Mouse (Mus musculus) left cerebral cortex, postnatal 25 days (tissue): ENCODE measurements around the gene Gm45234. TPM values are rescaled to one million over a fixed set of nuclear protein-coding genes. Genes with fewer than 3 reads are reported as not detected.
"Not testable (repeated sequence)": the region's sequence is repeated elsewhere in the genome, so short reads cannot be mapped to it uniquely, and the experiment has no call there.

Source experiments
- DNase-seq, 2 experiments: peaks; one replicate each; pipeline ENCODE4 v3.0.0; 2022; ENCODE audit warnings: low spot score in 2 of 2, mixed read lengths in 1 of 2
- intact Hi-C: fragments of 180-260 bp; cut with DNase I; formaldehyde crosslinking; loops from one replicate; pipeline ENCODE4 v1.15.1; 2025
- total RNA-seq, 2 experiments: library from RNA; stranded (reverse); gene quantifications; 2 replicates each; pipeline ENCODE4 v1.2.3; 2021

Gm45234 gene
- total RNA-seq, result not detected

DNA sequence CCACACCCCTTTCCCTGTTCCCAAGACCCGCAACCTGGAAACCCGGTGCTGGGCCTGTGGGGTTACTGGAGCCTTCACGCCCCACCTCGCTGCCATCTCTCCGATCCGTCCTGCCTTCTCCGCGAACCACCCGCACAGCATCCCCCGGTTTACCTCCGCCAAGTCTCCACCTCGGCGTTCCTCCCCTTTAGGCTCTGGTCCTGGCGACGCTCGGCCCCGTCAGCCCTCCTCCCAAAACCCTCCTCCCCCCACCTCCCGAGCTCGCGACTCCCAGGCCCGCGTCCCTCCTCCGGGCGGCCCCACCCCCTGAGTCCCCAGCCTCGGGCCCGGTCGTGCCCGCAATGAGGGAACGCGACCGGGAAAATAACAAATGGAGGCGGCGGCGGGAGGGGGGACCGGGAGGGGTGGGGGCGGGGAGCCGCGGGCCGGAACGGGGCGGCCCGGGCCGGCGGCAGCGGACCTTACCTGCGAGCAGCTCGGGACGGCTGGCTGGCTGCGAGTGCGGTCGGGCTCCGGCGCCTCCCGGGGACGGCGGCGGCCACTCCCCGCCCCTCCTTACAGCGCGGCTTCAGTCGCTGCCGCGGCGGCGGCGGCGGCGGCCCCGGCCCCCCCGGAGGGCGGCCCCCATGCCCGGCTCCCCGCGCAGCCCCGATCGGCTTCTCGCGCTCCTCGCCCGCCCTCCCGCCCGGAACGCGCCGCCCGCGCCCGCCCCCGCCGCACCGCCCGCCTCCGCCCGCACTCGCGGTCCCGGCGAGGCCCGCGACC lies at the start of gene Gm45234, which contains the start of gene Atn1:
Gene Gm45234 (minus strand): TSS at position 191 of the 765 bp plus-strand sequence.
Gene Atn1 (minus strand): TSS at position 694 of the 765 bp plus-strand sequence.
- intact Hi-C loops, result loop anchor here (5.0 kb wide), 2 partner anchors 44 to 94 kb away; partner anchors contain the start of genes Emg1, Lpcat3 and Phb2
- DNase-seq, result peak in 1 of 2 experiments; percentile 55

- intact Hi-C loops, result loop anchor here (2.0 kb wide), 2 partner anchors 36 to 64 kb away; partner anchors contain the start of genes Eno2 and Grcc10
These were observed 48.5 kb upstream of the Gm45234 start for GRCm38 (mm10) chr6:124804341-124804740.

DNA sequence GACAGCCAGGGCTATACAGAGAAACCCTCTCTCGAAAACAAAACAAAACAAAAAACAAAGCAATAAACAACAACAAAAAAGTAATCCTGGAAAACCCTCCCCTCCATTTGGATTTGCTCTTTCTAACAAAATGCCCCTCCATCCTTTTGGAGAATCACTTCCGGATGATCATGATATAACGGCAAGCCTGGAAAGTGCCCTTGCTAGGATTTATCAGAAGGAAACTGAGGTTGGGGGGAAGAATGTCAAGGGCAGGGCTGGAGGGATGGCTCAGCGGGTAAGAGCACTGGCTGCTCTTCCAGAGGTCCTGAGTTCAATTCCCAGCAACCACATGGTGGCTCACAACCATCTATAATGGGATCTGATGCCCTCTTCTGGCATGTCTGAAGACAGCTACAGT lies 47.9 kb upstream of the Gm45234 start:
- intact Hi-C loops, result loop anchor here (2.0 kb wide), 2 partner anchors 35 to 63 kb away; partner anchors contain the start of genes Eno2 and Grcc10

More at GRCm38 (mm10) chr6:124804341-124804740, 48.5 kb upstream of the Gm45234 start:
- DNase-seq, result no peak

GRCm38 (mm10) chr6:124803061-124803460 lies 47.2 kb upstream of the Gm45234 start:
- intact Hi-C loops, result no loop called here

More for the DNA sequence above, 47.9 kb upstream of the Gm45234 start:
- not testable (repeated sequence) for DNase-seq

GRCm38 (mm10) chr6:124802400-124802799 lies 46.6 kb upstream of the Gm45234 start:
- DNase-seq, intact Hi-C loops: not testable (repeated sequence)

More at GRCm38 (mm10) chr6:124803061-124803460, 47.2 kb upstream of the Gm45234 start:
- DNase-seq, result no peak

GRCm38 (mm10) chr6:124796200-124796599 lies 40.4 kb upstream of the Gm45234 start:
- DNase-seq, result no peak
- intact Hi-C loops, result no loop called here

- intact Hi-C loops, result no loop called here
- no peak for DNase-seq
These were observed 40.0 kb upstream of the Gm45234 start for GRCm38 (mm10) chr6:124795781-124796180.

- no peak for DNase-seq
- intact Hi-C loops, result no loop called here
These were observed 36.1 kb upstream of the Gm45234 start for GRCm38 (mm10) chr6:124791911-124792310.

DNA sequence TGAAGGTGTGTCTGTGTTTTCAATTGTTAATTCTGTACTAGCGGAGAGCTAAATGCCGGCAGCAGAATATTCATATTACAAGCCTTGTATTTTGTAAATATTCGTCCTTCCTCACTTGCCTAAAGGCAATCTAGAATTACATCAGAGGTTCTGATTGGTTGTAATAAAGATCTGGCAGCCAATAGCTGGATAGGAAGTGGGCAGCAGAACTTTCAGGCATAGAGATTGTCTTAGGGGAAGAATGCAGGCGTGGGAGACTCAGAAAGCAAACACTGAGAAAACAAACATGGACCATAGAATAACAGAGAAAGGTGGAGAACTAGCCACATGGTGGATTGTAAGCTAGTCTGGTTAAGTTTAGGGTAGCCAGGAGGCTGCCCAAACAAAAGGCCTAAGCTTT lies 34.3 kb upstream of the Gm45234 start:
- intact Hi-C loops, result no loop called here
- no peak for DNase-seq

DNA sequence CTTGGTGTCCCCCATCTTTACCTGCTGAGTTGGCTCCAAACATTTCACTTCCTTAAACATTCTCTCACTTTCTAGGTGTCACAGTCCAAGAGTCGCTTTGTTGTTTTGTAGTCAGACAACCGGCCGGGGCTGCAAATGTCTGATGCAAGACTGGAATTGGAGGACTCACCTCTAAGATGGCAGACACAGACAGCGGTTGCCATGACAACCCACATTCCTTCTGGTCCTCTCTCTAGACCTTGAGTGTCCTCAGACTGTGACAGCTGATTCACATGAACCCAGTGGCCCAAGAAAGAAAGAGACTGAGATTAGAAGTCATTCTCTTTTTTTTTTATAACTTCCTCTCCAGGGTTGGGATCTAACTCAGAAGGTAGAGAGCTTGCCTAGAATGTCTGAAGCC lies 33.7 kb upstream of the Gm45234 start:
- no peak for DNase-seq
- intact Hi-C loops, result no loop called here

DNA sequence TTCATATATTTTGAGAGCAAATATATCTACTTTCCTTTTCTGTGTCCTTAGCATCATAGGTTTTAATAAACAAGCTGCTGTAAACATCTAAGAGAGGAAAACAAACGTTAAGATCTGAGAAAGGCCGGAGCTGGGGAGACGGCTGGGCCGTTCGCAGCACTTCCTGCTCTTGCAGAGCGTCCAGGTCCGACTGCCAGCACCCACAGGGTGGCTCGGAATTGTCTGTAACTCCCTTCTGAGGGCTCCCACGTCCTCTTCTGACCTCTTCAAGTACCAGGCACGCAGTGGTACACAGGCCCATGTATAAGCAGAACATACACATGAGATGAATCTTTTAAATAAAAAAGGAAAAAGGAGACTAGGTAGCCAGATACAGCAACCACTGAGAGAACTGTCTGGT lies 31.9 kb upstream of the Gm45234 start:
- intact Hi-C loops, result no loop called here
- no peak for DNase-seq

GRCm38 (mm10) chr6:124786756-124787420 lies 31.1 kb upstream of the Gm45234 start:
- intact Hi-C loops, result no loop called here
- peak in 1 of 2 experiments; percentile 69 for DNase-seq

DNA sequence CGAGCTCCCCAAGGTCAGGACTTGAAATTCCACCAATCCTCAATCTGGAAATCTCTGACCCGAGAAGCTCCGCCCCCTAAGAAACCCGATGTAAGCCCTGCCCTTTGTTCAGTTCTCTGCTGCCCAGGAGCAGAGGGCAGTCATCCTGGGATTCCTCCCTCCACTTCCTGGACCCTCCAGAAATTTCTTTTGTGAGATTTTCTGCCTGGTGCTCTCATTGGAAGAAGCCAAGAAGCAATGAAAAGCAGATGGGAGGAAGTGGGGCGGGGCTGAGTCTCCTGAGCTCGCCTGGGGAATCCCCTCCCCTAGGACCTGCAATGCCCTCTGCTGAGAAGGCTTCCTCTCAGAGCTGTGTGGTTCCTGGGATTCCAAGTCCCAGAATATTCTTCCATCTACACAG lies 26.6 kb upstream of the Gm45234 start:
- intact Hi-C loops, result no loop called here
- DNase-seq, result no peak

- peak in 1 of 2 experiments; percentile 51 for DNase-seq
- intact Hi-C loops, result no loop called here
These were observed 25.1 kb upstream of the Gm45234 start for GRCm38 (mm10) chr6:124780917-124781316.

DNA sequence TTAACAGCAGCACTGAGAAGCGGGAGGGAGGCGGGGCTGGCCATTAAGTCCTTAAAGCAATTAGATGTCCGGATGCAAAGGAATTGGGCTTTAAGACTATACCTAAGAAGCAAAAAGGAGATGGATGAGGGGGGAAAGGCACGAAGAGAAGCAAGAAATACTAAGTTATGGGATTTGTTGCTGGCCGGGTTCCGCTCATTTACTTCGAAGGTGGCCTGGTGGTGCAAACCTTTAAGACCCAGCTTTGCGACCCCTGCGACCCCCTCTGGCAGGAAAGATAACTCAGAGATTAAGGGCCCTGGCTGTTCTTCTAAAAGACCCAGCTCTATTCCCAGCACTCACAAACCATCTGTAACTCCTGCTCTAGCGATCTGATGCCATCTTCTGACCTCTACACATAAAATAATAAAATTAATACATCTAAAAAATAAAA lies 24.2 kb upstream of the Gm45234 start:
- DNase-seq, result no peak
- intact Hi-C loops, result no loop called here

- intact Hi-C loops, result no loop called here
- no peak for DNase-seq
These were observed 23.6 kb upstream of the Gm45234 start, which contains the start of gene Lrrc23 for GRCm38 (mm10) chr6:124779222-124779983. Gene Lrrc23 (minus strand): TSS chr6:124779727.

- DNase-seq, result no peak
- intact Hi-C loops, result no loop called here
These were observed 14.7 kb upstream of the Gm45234 start for GRCm38 (mm10) chr6:124770511-124770910.

GRCm38 (mm10) chr6:124770013-124770412 lies 14.2 kb upstream of the Gm45234 start:
- no peak for DNase-seq
- intact Hi-C loops, result no loop called here

- intact Hi-C loops, result loop anchor here (1.0 to 2.0 kb wide), 2 partner anchors 36 to 40 kb away; no protein-coding TSS in a partner anchor
- peak; percentile 81 to 84 for DNase-seq
These were observed 13.4 kb upstream of the Gm45234 start, which contains the start of gene Eno2 for GRCm38 (mm10) chr6:124769101-124769765. Gene Eno2 (minus strand): TSS chr6:124769673.
